Comparison of ENCODE assay signal across 27 mouse cellular contexts in genomic region chr9:120118212-120118611, GRCm38 (mm10). TPM values are rescaled to one million over a fixed set of nuclear protein-coding genes. Genes with fewer than 3 reads are reported as not detected.
DNase-seq lines count a peak whose midpoint lies in the region; ATAC-seq and TF ChIP-seq lines count a peak whose summit lies in the region.
"Had no signal": no experiment of that assay in that cellular context is flagged by ENCODE, and none has a peak within 500 bp of the region (broad histone marks: within the 10 kb centered on the region; RNA-seq: fewer than 3 reads in every experiment).

No protein-coding gene starts in this region.

- no peak overlapping the region for H3K9ac ChIP-seq in heart, embryonic 13.5 days
- H3K9ac ChIP-seq in liver, embryonic 15.5 days, result peak overlapping the region; percentile 79
- H3K9ac ChIP-seq: limb, embryonic 12.5 days; neural tube, embryonic 15.5 days had no signal

- 87% methylated on average over 4 of the region's 4 CpGs for WGBS in heart, embryonic 13.5 days
- 71% methylated on average over 4 of the region's 4 CpGs for WGBS in liver, embryonic 15.5 days (ENCODE audit: insufficient replicate concordance)

- peaks cover 63% of the 10 kb centered on the region for H3K36me3 ChIP-seq in heart, embryonic 13.5 days
- peaks cover 71% of the 10 kb centered on the region for H3K36me3 ChIP-seq in liver, embryonic 15.5 days (replicated peaks)

- DNase-seq in heart, adult 18-20 months, result no peak
- no peak for DNase-seq in thymus, postnatal 36 days
- DNase-seq in ovary, postnatal 10 days (ENCODE audit: low spot score), result no peak
- DNase-seq: adrenal gland, postnatal 25 days; B cell, adult 2 months; cerebellum, adult 9-10 months; heart, postnatal 36 days; kidney, adult 18-20 months; kidney, postnatal 10 days; thymus, postnatal 25 days had no signal

- H3K27ac ChIP-seq in heart, embryonic 13.5 days (replicated peaks), result no peak overlapping the region
- peak overlapping the region; percentile 72 for H3K27ac ChIP-seq in bone marrow macrophage, adult 2 months (ENCODE audit: insufficient read depth, low read depth, low read length)
- peak overlapping the region; percentile 99 for H3K27ac ChIP-seq in liver, embryonic 15.5 days (replicated peaks)
- H3K27ac ChIP-seq: embryonic facial prominence, embryonic 13.5 days; forebrain, embryonic 10.5 days; hindbrain, postnatal 0 days; limb, embryonic 12.5 days; neural tube, embryonic 15.5 days had no signal

- no peak for TF ChIP-seq CTCF in bone marrow macrophage, adult 2 months (IDR thresholded peaks at IDR 0.05; ENCODE audit: low read depth, low read length)

- no peak for TF ChIP-seq POLR2A in bone marrow macrophage, adult 2 months (IDR thresholded peaks at IDR 0.05; ENCODE audit: borderline replicate concordance, low read depth, low read length)

- H3K9me3 ChIP-seq in heart, embryonic 13.5 days, result no peaks in the 10 kb centered on the region
- no peaks in the 10 kb centered on the region for H3K9me3 ChIP-seq in liver, embryonic 15.5 days (replicated peaks)
- H3K9me3 ChIP-seq: embryonic facial prominence, embryonic 13.5 days; forebrain, embryonic 10.5 days; limb, embryonic 12.5 days; neural tube, embryonic 15.5 days had no signal

- ATAC-seq in heart, embryonic 13.5 days (ENCODE audit: extremely low read depth, insufficient number of reproducible peaks, low FRiP score, low TSS enrichment), result no peak
- ATAC-seq in liver, embryonic 15.5 days (ENCODE audit: insufficient read depth), result no peak
- peak; percentile 61 for ATAC-seq in monocyte, adult 5-6 weeks (replicated peaks; ENCODE audit: insufficient number of reproducible peaks, low FRiP score, low TSS enrichment, poor library complexity, severe bottlenecking)
- ATAC-seq: hindbrain, postnatal 0 days; lung, postnatal 0 days had no signal

- peaks cover 16% of the 10 kb centered on the region for H3K4me1 ChIP-seq in heart, embryonic 13.5 days
- peaks cover 36% of the 10 kb centered on the region for H3K4me1 ChIP-seq in bone marrow macrophage, adult 2 months (ENCODE audit: control insufficient read depth, insufficient read depth, low read length)
- peaks cover 79% of the 10 kb centered on the region for H3K4me1 ChIP-seq in liver, embryonic 15.5 days (replicated peaks)
- H3K4me1 ChIP-seq: embryonic facial prominence, embryonic 13.5 days; limb, embryonic 12.5 days; neural tube, embryonic 15.5 days had no signal

- H3K4me2 ChIP-seq in heart, embryonic 13.5 days, result peak overlapping the region; percentile 48
- peak overlapping the region; percentile 96 for H3K4me2 ChIP-seq in liver, embryonic 15.5 days
- H3K4me2 ChIP-seq: embryonic facial prominence, embryonic 13.5 days; limb, embryonic 12.5 days; neural tube, embryonic 15.5 days had no signal

- no peaks in the 10 kb centered on the region for H3K27me3 ChIP-seq in heart, embryonic 13.5 days (replicated peaks)
- no peaks in the 10 kb centered on the region for H3K27me3 ChIP-seq in liver, embryonic 15.5 days
- H3K27me3 ChIP-seq: embryonic facial prominence, embryonic 13.5 days; limb, embryonic 12.5 days; neural tube, embryonic 15.5 days had no signal

- H3K4me3 ChIP-seq in heart, embryonic 13.5 days, result no peak overlapping the region
- no peak overlapping the region for H3K4me3 ChIP-seq in bone marrow macrophage, adult 2 months (ENCODE audit: insufficient read depth, low read length)
- H3K4me3 ChIP-seq in liver, embryonic 15.5 days (replicated peaks), result peak overlapping the region; percentile 68; the same call in 1 of the 2 replicates
- H3K4me3 ChIP-seq: embryonic facial prominence, embryonic 13.5 days; forebrain, embryonic 10.5 days; limb, embryonic 12.5 days; myocyte; neural tube, embryonic 15.5 days had no signal

RNA-seq across cellular contexts. Expression of gene Slc25a38, which starts 8.0 kb away (rescaled TPM):
- polyA plus RNA-seq in heart, embryonic 13.5 days (2015; fragmentation: Nextera tagmentation; extraction: Ambion mirVana), result 18.7 and 26.2 TPM in 2 replicates
- total RNA-seq in heart, adult 18-20 months (2021), result 10 to 100 TPM; 21.6 to 23.5 TPM
- 18.5 and 18.7 TPM in 2 replicates for polyA plus RNA-seq in bone marrow macrophage, adult 2 months (2012; ENCODE audit: insufficient read depth, insufficient read length, missing spikeins)
- polyA plus RNA-seq in liver, embryonic 15.5 days (2015; fragmentation: Nextera tagmentation; extraction: Ambion mirVana), result 130 and 137 TPM in 2 replicates
- 29.0 to 46.6 TPM (median 44.2 TPM) in 3 replicates for total RNA-seq in monocyte, adult 5-6 weeks (2017)

RNA-seq across cellular contexts. Expression of gene Rpsa, which starts 9.3 kb away (rescaled TPM):
- polyA plus RNA-seq in heart, embryonic 13.5 days (2015; fragmentation: Nextera tagmentation; extraction: Ambion mirVana), result 944 and 956 TPM in 2 replicates
- 100 to 1,000 TPM; 538 to 567 TPM for total RNA-seq in heart, adult 18-20 months (2021)
- polyA plus RNA-seq in bone marrow macrophage, adult 2 months (2012; ENCODE audit: insufficient read depth, insufficient read length, missing spikeins), result 1,167 and 1,228 TPM in 2 replicates
- polyA plus RNA-seq in liver, embryonic 15.5 days (2015; fragmentation: Nextera tagmentation; extraction: Ambion mirVana), result 830 and 871 TPM in 2 replicates
- 2,389 to 2,734 TPM (median 2,564 TPM) in 3 replicates for total RNA-seq in monocyte, adult 5-6 weeks (2017)

RNA-seq across cellular contexts. Expression of gene Ccr8, which starts 26.3 kb away (rescaled TPM):
- 0.13 TPM in 1 of 2 replicates, not detected in the other for polyA plus RNA-seq in heart, embryonic 13.5 days (2015; fragmentation: Nextera tagmentation; extraction: Ambion mirVana)
- total RNA-seq in heart, adult 18-20 months (2021), result not detected
- polyA plus RNA-seq in bone marrow macrophage, adult 2 months (2012; ENCODE audit: insufficient read depth, insufficient read length, missing spikeins), result not detected in 2 replicates
- polyA plus RNA-seq in liver, embryonic 15.5 days (2015; fragmentation: Nextera tagmentation; extraction: Ambion mirVana), result 0.07 TPM in 1 of 2 replicates, not detected in the other
- 0.39 TPM in 1 of 3 replicates, not detected in the others for total RNA-seq in monocyte, adult 5-6 weeks (2017)
- total RNA-seq: adrenal gland, postnatal 25 days; gastrocnemius, adult 8-10 months; heart, adult 8-10 months; heart, postnatal 36 days; hindbrain, postnatal 0 days; layer of hippocampus, adult 8-10 months; left cerebral cortex, adult 18-20 months had no signal
- polyA plus RNA-seq: forebrain, embryonic 10.5 days; hindbrain, postnatal 0 days; limb, embryonic 12.5 days; myocyte; neural tube, embryonic 15.5 days had no signal

RNA-seq across cellular contexts. Expression of gene Mobp, which starts 31.3 kb away (rescaled TPM):
- not detected in 2 replicates for polyA plus RNA-seq in heart, embryonic 13.5 days (2015; fragmentation: Nextera tagmentation; extraction: Ambion mirVana)
- total RNA-seq in heart, adult 18-20 months (2021), result not detected
- not detected in 2 replicates for polyA plus RNA-seq in bone marrow macrophage, adult 2 months (2012; ENCODE audit: insufficient read depth, insufficient read length, missing spikeins)
- not detected in 2 replicates for polyA plus RNA-seq in liver, embryonic 15.5 days (2015; fragmentation: Nextera tagmentation; extraction: Ambion mirVana)
- total RNA-seq in monocyte, adult 5-6 weeks (2017), result not detected in 3 replicates
- total RNA-seq: gastrocnemius, adult 8-10 months; heart, postnatal 36 days had no signal
- polyA plus RNA-seq: embryonic facial prominence, embryonic 13.5 days; limb, embryonic 12.5 days; lung, postnatal 0 days; myocyte; small intestine, adult 2 months; stomach, embryonic 14.5 days had no signal

RNA-seq across cellular contexts. Expression of gene Cx3cr1, which starts 48.5 kb away (rescaled TPM):
- 7.2 and 9.3 TPM in 2 replicates for polyA plus RNA-seq in heart, embryonic 13.5 days (2015; fragmentation: Nextera tagmentation; extraction: Ambion mirVana)
- total RNA-seq in heart, adult 18-20 months (2021), result under 1 TPM; 0.80 to 0.92 TPM
- polyA plus RNA-seq in bone marrow macrophage, adult 2 months (2012; ENCODE audit: insufficient read depth, insufficient read length, missing spikeins), result 59.9 and 65.4 TPM in 2 replicates
- 2.7 and 3.5 TPM in 2 replicates for polyA plus RNA-seq in liver, embryonic 15.5 days (2015; fragmentation: Nextera tagmentation; extraction: Ambion mirVana)
- total RNA-seq in monocyte, adult 5-6 weeks (2017), result 220 to 263 TPM (median 252 TPM) in 3 replicates
- polyA plus RNA-seq: myocyte had no signal
